Mouse (Mus musculus) kidney, adult 8-10 months (tissue): Measurements from ENCODE around the gene Fdx1l.
"Not testable (repeated sequence)": the region's sequence is repeated elsewhere in the genome, so short reads cannot be mapped to it uniquely, and the experiment has no call there.

ENCODE experiments used
- DNase-seq, 2 experiments: peaks; one replicate each; pipeline ENCODE4 v3.0.0; 2022

Fdx1l gene

DNA sequence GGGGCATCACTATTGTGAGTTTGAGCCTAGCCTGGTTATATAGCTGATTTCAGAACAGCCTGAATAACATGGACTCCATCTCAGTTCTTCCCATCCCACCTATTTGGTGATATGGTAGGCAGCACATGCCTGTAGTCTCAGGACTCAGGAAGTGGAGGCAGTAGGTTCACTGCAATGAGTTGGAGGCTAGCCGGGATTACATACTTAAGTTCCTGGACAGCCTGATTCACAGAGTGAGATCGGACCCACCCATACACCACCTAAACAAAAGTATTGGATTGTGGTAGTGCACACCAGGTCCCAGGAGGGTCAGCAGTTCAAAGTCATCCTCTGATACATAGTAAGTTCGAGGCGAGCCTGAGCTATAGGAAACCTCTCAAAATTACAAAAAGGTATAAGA, 773 bp downstream of the Fdx1l start:
- DNase-seq: no peak

DNA sequence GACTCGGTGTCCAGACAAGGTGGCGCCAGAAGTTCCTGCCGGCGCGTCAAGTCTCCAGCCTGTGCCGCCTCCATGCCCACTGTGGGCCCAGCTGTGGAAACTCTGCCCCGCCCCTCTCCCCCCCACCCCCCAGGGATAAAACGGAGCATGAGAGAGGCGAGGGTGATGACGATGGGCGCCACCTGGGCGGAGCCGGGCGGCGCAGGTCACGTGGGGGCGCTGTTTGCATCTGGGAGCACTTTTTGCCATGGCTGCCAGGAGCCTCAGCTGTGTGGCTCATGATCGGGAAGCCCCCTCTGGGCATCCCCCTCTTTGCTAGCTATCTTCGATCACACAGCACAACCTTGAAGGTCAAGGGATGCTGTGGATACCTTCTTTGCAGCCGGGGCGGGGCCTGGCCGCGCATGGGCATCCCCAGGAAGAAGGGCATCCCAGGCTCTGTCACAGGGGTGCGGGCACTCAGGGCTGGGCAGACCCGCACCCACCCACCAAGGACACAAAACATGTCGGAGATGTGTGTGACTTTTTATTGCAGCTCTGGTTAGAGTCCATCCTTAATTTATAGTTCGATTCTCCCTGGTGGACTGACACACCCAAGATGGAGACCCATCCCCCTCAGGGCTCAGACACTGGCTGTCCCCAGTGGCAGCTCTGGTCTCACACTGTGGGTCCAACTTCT, 6.3 kb downstream of the Fdx1l start, which contains the start of gene Zglp1:
Zglp1 (minus strand) TSS at position 88 of the 679 bp plus-strand sequence.
- no peak for DNase-seq

DNA sequence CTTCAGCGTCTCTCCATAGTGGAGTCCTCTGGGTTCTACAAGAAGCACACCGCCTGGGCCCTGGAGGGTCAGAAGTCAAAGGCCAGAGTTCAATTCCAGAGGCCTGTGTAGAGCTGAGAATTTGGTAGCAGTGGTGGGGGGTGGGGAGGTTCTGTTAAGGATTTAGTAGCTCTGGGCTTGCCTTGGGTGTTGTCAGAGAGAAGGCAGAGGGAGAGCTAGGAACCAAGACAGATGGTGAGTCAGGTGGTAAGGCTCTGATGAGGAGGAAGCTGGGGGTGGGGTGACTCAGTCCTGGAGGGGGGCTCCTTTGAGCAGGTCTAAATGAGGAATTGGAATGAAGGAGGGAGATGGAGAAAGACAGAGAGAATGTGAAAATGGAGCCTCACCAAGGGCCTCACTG, 10.5 kb downstream of the Fdx1l start:
- DNase-seq: no peak

DNA sequence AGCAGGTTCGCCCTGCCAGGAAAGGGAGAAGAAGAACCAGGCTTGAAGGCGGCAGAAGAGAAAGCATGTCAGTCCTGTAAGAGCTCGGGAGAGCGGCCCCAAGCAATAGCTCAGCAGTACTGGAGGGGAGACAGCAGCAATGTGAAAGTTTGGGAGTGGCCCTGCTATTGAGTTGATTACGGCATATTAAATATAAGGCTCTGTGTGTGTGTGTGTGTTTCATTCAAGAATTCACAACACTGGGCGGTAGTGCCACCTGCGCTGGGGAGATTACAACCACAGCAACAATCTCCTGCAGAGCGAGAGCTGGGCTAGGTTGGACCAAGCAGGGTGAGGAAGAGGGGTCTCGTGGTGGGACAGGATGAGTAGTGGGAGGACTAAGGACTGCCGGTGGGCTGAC, 21.8 kb downstream of the Fdx1l start:
- DNase-seq: no peak

DNA sequence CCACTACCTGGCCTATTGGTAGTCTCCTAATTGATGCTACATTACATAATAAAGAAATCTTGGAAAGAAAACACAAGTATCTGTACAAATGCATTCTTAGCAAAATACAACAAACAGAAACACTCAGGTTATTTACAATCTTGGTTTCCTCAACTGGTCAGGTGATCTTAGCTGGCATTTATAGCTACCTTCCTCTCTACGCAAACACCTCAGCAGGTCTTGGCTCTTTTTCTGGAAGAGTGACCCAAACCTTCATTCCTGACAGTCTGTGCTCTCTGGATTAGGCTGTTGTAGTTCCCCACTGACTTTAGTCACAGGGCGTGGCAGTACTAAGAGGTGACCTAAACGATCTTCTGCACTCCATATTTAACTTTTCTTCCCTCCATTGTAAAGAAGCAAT, 28.2 kb downstream of the Fdx1l start:
- no peak for DNase-seq

DNA sequence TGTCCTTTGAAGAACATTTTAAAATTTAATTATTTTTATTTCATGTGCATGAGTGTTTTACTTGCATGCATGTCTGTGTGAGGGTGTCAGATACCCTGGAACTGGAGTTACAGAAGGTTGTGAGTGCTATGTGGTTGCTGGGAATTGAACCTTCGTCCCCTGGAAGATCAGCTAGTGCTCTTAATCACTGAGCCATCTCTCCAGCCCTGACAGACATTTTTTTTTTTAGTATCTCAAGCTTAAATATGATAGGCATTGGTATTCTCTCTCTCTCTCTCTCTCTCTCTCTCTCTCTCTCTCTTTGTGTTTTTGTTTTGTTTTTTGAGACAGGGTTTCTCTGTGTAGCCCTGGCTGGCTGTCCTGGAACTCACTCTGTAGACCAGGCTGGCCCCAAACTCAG, 28.6 kb downstream of the Fdx1l start:
- not testable (repeated sequence) for DNase-seq

DNA sequence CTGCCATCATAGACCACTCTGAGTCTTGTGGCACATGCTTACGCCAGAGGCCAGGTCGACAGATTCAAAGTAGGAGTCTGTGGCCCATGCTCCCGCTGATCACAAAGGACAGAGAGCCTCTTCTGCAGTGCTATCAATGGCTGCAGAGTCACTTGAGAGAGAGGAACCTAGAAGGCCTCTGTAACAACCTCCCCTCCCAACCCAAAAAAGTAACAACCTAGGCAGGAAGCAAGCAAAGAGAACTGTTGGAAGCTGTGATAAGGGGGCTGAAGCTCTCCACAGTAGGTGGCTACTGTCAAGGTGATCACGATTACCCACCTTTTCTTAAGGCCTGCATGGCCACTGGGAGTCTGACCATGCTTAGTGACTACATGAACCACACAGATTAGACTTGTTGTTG, 29.9 kb downstream of the Fdx1l start:
- DNase-seq: no peak

DNA sequence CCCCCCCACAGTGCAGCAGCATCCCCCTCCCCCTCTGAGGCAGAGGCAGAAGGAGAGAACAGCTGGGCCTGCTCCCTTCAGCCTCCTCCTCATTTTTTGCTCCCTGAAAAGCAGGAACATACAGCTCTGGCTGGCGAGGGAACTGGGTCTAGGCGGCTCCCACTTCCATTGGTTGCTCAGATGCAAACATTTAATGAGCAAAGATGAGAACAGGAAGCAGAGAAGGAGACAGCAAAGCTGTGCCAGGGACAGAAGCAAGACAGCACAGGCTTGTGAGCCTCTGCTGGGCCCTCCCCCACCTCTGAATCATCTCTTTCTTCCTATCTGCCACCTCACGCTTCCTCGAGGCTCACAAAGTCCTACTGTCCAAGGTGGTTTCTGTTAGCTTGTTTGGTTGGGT, 32.1 kb downstream of the Fdx1l start:
- DNase-seq: no peak

DNA sequence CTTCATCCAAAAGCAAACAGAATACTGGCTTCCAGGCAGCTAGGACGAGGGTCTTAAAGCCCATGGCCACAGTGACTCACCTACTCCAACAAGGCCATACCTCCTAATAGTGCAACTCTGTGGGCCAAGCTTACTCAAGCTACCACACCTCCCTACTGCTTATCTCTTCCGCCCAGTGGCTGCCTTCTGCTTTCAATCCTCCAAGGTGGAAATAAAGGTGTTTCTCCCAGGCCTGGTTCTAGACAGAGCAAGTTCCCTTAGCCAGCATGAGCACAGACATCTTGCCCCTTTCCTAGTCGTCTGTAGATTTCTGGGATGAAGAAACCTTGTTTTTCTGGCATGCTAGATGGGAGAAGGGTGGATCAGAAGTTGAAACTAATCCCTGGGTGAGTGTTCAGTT, 33.6 kb downstream of the Fdx1l start:
- DNase-seq: no peak

DNA sequence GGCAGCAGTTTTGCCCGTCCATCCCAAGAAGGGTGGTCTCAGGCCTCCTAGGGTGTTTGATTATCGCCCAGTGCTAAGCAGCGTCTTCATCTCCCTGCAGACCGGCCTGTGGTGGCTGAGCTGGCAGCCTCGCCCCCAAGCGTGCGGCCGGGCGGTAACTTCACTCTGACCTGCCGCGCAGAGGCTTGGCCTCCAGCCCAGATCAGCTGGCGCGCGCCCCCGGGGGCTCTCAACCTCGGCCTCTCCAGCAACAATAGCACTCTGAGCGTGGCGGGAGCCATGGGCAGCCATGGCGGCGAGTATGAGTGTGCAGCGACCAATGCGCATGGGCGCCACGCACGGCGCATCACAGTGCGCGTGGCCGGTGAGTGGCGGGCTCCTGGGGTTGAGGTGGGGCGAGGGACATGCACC, 35.9 kb downstream of the Fdx1l start:
- DNase-seq: no peak

DNA sequence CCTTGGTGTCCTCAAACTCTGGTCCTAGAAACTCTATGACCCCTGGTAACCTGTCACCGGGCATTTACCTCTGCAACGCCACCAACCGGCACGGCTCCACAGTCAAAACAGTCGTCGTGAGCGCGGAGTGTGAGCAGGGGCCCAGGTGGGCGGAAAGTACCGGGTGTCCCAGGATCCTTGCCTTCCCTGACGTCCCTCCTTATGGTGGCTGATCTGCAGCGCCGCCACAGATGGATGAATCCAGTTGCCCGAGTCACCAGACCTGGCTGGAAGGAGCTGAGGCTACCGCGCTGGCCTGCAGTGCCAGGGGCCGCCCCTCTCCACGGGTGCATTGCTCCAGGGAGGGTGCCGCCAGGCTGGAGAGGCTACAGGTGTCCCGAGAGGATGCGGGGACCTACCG, 36.7 kb downstream of the Fdx1l start:
- DNase-seq: no peak

DNA sequence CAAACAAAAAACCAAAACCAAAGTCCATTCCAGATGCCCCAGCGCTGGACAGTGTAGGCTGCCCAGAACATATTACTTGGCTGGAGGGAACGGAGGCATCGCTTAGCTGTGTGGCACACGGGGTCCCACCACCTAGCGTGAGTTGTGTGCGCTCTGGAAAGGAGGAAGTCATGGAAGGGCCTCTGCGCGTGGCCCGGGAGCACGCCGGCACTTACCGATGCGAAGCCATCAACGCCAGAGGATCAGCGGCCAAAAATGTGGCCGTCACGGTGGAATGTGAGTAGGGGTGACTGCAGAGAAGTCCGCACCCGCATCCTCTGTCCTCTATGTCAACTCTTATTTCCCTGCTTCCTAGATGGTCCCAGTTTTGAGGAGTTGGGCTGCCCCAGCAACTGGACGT, 37.3 kb downstream of the Fdx1l start:
- DNase-seq: no peak

DNA sequence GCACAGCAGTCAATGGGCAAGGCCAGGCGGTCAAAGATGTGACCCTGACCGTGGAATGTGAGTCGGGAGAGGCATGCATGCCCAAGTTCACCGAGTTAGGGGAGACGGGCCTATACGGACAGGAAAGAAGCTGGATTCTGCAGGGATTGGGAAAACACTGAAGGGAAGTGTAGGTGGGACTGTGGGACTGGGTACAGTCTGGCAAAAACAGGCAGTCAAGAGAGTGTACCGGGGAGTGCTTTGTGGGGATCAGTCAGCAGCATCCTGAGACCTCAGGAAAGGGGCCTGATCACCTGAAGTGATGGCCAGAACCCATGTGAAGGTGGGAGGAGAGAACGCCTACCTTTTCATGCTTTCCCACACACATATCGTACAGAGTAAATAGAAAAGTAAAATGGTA, 37.8 kb downstream of the Fdx1l start:
- no peak for DNase-seq

DNA sequence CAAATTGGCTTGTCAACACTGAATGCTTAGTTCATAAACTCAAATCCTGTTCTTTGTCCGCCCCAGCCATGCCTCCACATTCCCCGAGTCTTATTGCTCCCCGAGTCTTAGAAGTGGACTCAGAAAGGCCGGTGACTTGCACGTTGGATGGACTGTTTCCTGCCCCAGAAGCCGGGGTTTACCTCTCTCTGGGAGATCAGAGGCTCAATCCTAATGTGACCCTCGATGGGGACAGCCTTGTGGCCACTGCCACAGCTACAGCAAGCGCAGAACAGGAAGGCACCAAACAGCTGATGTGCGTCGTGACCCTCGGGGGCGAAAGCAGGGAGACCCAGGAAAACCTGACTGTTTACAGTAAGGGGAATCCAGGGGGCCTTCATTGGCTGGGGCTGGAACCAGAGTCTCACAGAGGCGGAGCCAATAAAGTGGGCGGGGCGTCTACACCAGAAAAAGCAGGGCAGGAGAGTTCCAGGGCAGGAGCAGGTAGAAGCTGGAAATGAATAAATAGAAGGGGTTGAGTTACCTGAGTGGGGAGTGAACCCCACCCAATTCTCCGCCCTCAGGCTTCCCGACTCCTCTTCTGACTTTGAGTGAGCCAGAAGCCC, 38.8 kb downstream of the Fdx1l start:
- no peak for DNase-seq

DNA sequence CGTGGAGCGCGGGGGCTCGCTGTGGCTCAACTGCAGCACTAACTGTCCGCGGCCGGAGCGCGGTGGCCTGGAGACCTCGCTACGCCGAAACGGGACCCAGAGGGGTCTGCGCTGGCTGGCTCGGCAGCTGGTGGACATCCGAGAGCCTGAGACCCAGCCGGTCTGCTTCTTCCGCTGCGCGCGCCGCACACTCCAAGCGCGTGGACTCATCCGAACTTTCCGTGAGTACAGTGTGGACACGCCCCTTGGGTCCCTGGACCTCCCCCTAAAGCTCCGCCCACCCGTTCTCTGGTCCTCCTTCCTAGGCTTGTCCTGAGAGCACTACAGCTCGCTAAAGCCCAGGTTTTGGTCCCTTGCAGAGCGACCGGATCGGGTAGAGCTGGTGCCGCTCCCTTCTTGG, 40.3 kb downstream of the Fdx1l start:
- DNase-seq: peak; percentile 88 to 93

DNA sequence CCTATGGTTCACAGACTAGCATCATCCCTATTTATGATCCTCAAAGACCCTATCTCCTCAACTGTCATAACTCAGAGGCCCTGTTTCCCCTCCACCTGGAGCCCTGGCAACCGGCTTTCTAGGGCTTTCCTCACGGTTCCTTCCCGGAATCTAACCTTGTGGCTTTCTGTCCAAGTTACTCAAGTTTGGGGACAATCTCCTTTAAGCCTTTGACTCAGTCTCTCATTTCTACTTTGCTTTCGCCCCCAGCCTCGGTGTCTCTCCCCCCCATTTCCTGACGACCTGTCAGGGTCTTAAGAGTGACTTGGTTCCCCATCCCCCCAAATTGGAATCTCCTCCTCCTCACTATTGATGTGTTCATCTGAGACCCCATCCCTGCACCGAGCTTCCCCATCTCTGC, 40.9 kb downstream of the Fdx1l start:
- DNase-seq: no peak

DNA sequence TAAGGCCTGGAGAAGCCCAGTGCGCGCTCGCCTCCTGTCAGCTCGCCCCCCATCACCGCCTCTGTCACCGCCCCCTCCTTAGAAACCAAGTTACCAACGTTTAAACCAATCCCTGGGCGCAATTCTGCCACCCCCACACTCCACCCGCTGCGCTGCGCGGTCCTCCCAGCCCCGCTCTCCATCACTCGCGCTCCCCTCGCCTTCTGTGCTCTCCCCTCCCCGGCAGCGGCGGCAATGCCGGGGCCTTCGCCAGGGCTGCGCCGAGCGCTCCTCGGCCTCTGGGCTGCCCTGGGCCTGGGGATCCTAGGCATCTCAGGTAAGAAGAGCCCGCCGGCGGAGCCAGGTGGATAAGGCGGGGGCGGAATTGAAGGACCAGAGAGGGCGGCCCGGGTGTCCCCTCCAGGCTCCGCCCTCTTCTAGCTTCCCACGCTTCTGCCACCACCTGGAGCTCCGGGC, 41.5 kb downstream of the Fdx1l start, which contains the start of gene Icam5:
Icam5 (plus strand) TSS at position 178 of the 456 bp plus-strand sequence.
- DNase-seq: no peak

DNA sequence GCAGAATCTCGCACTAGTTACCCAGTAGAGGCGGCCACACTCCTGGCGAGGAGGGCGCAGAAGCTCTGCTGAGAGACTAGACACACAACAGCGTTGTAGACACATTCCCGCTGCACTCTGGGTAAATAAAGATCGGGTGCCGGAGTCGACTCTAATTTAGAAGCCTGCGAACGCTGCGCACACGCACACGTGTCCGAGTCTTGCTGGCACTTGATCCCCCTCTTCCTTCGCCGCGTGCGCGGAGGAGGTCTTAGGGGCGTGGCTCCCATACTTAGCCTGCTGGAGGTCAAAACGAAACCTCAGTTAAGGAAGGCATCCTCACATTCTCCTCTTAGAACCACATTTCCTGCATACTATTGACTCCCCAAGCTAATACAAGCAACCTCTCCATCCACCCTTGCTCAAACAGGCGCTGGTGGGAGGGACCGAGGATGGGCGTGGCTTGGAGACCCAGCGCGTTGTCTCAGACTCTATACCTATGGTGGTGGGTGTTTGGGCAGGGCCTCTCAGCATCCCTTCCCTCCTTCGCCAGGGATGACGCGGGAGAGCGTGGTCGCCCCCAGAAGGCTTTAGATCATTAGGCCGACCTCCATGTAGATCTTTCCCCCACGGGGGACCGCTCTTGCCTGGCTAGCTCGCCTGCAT, 42.0 kb downstream of the Fdx1l start:
- peak; percentile 45 to 59 for DNase-seq

DNA sequence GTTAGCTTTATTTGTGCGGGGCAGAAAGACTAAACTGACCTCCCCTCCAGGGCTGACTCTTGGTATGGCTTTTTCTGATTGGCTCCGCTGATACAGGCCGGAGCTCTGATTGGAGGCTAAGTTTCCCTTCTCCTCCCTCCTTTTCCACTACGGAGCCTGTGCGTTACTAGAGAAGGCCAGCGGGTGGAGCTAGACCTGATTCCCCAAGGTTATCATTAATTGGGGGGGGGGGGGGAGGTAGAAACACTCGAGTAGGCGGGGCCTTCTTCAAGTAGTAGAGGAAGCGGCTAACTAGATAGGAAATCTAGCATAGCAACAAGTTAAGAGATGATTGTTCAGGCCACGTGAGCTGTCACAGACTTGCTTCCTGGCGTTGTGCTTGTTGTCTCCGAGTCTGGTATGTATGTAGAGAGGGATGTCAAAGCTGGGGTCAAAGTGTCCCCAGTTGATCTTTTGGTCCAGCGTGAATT, 42.6 kb downstream of the Fdx1l start:
- peak; percentile 92 to 93 for DNase-seq

DNA sequence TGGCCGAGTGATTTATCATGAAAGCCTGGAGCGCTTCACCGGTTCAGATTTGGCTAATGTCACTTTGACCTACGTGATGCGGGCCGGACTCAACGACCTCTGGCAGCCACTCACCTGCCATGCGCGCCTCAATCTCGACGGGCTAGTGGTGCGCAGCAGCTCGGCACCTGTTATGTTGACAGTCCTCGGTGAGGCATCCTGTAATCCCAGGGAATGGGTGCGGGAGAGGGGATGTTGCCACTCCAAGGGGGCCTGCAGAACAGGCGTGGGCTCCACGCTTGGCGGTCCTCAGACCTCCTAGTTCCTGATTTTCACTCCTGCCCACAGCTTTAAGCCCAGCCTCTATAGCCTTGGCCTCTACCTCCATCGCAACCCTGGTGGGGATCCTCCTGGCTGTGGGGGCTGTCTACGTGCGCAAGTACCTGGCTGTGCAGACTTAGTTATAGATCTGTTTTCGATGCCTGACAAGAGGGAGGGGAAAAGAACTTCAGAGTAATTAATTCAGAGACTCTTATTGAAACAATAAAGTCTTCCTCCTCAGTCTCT, 43.3 kb downstream of the Fdx1l start:
- DNase-seq: no peak

DNA sequence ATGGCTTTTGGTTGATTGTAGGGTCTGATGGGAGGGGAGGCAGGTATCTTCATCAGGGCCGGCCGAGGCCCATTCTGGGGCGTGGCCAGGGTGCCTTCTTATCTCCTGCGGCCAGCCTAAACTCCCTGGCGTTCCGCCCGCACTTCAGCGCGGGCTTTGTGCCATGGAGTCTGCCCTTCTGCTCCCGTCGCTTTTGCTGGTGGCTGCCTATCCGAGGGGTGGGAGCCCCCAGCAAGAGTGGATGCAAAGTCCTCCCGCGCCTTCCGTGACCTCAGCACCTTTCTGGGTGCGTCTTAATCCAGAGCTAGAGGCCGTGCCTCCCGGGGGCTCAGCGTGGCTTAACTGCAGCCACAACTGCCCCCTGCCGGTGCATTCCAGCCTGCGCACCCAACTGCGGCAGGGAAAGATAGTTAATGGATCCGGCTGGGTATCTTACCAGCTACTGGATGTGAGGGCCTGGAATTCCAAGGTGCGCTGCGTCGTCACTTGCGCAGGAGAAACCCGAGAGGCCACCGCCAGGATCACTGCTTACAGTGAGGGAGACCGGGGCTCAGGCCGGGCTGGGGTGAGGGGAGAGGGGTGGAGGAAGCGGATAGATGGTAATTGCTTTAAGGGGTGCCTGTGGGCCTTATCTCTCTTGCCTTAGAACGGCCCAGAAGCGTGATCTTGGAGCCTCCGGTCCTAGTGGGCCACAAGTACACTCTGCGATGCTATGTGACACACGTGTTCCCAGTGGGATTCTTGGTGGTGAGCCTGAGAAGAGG, 43.9 kb downstream of the Fdx1l start, which contains the start of gene Icam4:
Icam4 (plus strand) TSS at position 83 of the 764 bp plus-strand sequence.
- peak; percentile 73 to 85 for DNase-seq

DNA sequence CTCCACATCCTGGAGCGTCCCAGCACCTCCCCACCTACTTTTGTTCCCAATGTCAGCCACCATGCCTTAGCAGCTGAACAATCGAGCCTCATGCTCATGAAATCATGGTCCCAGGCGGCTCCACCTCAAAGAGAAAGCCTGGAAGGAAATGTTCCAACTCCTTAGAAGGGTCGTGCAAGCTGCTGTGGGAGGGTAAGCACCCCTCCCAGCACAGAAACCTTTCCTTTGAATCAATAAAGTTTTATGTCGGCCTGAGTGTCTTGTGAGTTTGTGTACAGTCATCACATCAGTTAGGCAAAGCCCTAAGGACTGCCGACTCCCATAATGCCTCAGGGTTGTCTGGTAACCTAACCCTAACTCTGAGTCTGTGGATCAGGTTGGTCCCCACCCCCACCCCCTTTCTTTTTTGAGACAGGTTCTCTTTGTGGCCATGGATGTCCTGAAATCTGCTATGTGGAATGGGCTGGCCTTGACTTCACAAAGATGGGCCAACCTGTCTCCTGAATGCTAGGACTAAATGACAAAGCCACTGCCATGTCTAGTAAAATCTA, 44.8 kb downstream of the Fdx1l start:
- no peak for DNase-seq
